Mouse (Mus musculus) mouse embryonic stem cell (cell line): ENCODE data around the gene Shisa6.

ENCODE experiments used
- in situ Hi-C, 2 experiments: fragments of 300-500 bp; cut with MboI; formaldehyde crosslinking; loops; 1 replicate in 1 of 2; 3 replicates in 1 of 2; pipeline ENCODE4 v1.14.3; 2019 to 2020; ENCODE audit warnings: low sequenced_read_pairs in 2 of 2, low pct_unique_long_range_greater_than_20kb in 1 of 2, mixed read lengths in 1 of 2; ENCODE audit not compliant: unreplicated experiment in 1 of 2

Gene Shisa6

GRCm38 (mm10) chr11:66525371-66526045, at the start of gene Shisa6:
TSS of gene Shisa6 (minus strand) at chr11:66525964.
- in situ Hi-C loops = no loop called here

GRCm38 (mm10) chr11:66573888-66574287, 48.1 kb upstream of the Shisa6 start:
- in situ Hi-C loops = no loop called here

GRCm38 (mm10) chr11:66569045-66569444, 43.3 kb upstream of the Shisa6 start:
- in situ Hi-C loops = no loop called here

GRCm38 (mm10) chr11:66568386-66568791, 42.6 kb upstream of the Shisa6 start:
- in situ Hi-C loops = no loop called here

GRCm38 (mm10) chr11:66567382-66567781, 41.6 kb upstream of the Shisa6 start:
- in situ Hi-C loops = no loop called here

GRCm38 (mm10) chr11:66562274-66562673, 36.5 kb upstream of the Shisa6 start:
- in situ Hi-C loops = no loop called here

- in situ Hi-C loops = no loop called here
Measured at GRCm38 (mm10) chr11:66537820-66538219, 12.1 kb upstream of the Shisa6 start.

- in situ Hi-C loops = no loop called here
Measured at GRCm38 (mm10) chr11:66535866-66536265, 10.1 kb upstream of the Shisa6 start.

- in situ Hi-C loops = no loop called here
Measured at GRCm38 (mm10) chr11:66535156-66535555, 9.4 kb upstream of the Shisa6 start.

- in situ Hi-C loops = no loop called here
Measured at GRCm38 (mm10) chr11:66534291-66534690, 8.5 kb upstream of the Shisa6 start.

- in situ Hi-C loops = no loop called here
Measured at GRCm38 (mm10) chr11:66528146-66528545, 2.4 kb upstream of the Shisa6 start.

- in situ Hi-C loops = no loop called here
Measured at GRCm38 (mm10) chr11:66527343-66527742, 1.6 kb upstream of the Shisa6 start.

GRCm38 (mm10) chr11:66526981-66527320, 1.2 kb upstream of the Shisa6 start:
- in situ Hi-C loops = no loop called here

- in situ Hi-C loops = no loop called here
Measured at GRCm38 (mm10) chr11:66526046-66526980, 549 bp upstream of the Shisa6 start.

- in situ Hi-C loops = no loop called here
Measured at GRCm38 (mm10) chr11:66524251-66524650, 1.5 kb downstream of the Shisa6 start.

- in situ Hi-C loops = no loop called here
Measured at GRCm38 (mm10) chr11:66522376-66522775, 3.4 kb downstream of the Shisa6 start.

GRCm38 (mm10) chr11:66519386-66519785, 6.4 kb downstream of the Shisa6 start:
- in situ Hi-C loops = no loop called here

- in situ Hi-C loops = no loop called here
Measured at GRCm38 (mm10) chr11:66514346-66514745, 11.4 kb downstream of the Shisa6 start.

GRCm38 (mm10) chr11:66500951-66501350, 24.8 kb downstream of the Shisa6 start:
- in situ Hi-C loops = no loop called here
